Mouse (Mus musculus) Muller cell, postnatal 12 days (primary cell): ENCODE results near the gene Casp4.

ENCODE experiments used
- DNase-seq: peaks from one replicate; pipeline ENCODE4 v3.0.0-alpha.2; 2015; ENCODE audit errors: inconsistent ontology term

The Casp4 gene

GRCm38 (mm10) chr9:5308561-5308960, at the start of gene Casp4:
Gene Casp4 (plus strand): TSS chr9:5308828.
- DNase-seq, result no peak

GRCm38 (mm10) chr9:5263951-5264475, 44.6 kb upstream of the Casp4 start:
- DNase-seq, result peak; percentile 90

- DNase-seq, result no peak
These were observed 38.4 kb upstream of the Casp4 start for GRCm38 (mm10) chr9:5270274-5270673.

GRCm38 (mm10) chr9:5270884-5271283, 37.7 kb upstream of the Casp4 start:
- DNase-seq, result no peak

GRCm38 (mm10) chr9:5271334-5271845, 37.2 kb upstream of the Casp4 start:
- DNase-seq, result no peak

- no peak for DNase-seq
These were observed 22.6 kb upstream of the Casp4 start for GRCm38 (mm10) chr9:5286071-5286470.

- no peak for DNase-seq
These were observed 22.0 kb upstream of the Casp4 start for GRCm38 (mm10) chr9:5286597-5286996.

GRCm38 (mm10) chr9:5296354-5297237, 12.0 kb upstream of the Casp4 start:
- DNase-seq, result no peak

GRCm38 (mm10) chr9:5298329-5299131, 10.1 kb upstream of the Casp4 start, which contains the start of gene Casp1:
Gene Casp1 (plus strand): TSS chr9:5298517.
- DNase-seq, result peak; percentile 68

- no peak for DNase-seq
These were observed 9.6 kb upstream of the Casp4 start for GRCm38 (mm10) chr9:5299132-5299381.

- DNase-seq, result no peak
These were observed 1.5 kb downstream of the Casp4 start for GRCm38 (mm10) chr9:5310112-5310511.

GRCm38 (mm10) chr9:5311435-5311834, 2.8 kb downstream of the Casp4 start:
- DNase-seq, result peak; percentile 31

- no peak for DNase-seq
These were observed 19.6 kb downstream of the Casp4 start for GRCm38 (mm10) chr9:5328204-5328603.

- no peak for DNase-seq
These were observed 23.8 kb downstream of the Casp4 start for GRCm38 (mm10) chr9:5332441-5332840.

- no peak for DNase-seq
These were observed 24.8 kb downstream of the Casp4 start for GRCm38 (mm10) chr9:5333422-5333821.

GRCm38 (mm10) chr9:5343092-5343491, 34.5 kb downstream of the Casp4 start:
- no peak for DNase-seq

- DNase-seq, result no peak
These were observed 35.5 kb downstream of the Casp4 start for GRCm38 (mm10) chr9:5344090-5344489.

GRCm38 (mm10) chr9:5345291-5345898, 36.8 kb downstream of the Casp4 start, which contains the start of gene Casp12:
Gene Casp12 (plus strand): TSS chr9:5345430.
- DNase-seq, result peak; percentile 56

- DNase-seq, result no peak
These were observed 38.8 kb downstream of the Casp4 start for GRCm38 (mm10) chr9:5347381-5347780.

GRCm38 (mm10) chr9:5353673-5354072, 45.0 kb downstream of the Casp4 start:
- peak; percentile 7 for DNase-seq

- no peak for DNase-seq
These were observed 48.2 kb downstream of the Casp4 start for GRCm38 (mm10) chr9:5356801-5357200.
